In the genomic region with DNA sequence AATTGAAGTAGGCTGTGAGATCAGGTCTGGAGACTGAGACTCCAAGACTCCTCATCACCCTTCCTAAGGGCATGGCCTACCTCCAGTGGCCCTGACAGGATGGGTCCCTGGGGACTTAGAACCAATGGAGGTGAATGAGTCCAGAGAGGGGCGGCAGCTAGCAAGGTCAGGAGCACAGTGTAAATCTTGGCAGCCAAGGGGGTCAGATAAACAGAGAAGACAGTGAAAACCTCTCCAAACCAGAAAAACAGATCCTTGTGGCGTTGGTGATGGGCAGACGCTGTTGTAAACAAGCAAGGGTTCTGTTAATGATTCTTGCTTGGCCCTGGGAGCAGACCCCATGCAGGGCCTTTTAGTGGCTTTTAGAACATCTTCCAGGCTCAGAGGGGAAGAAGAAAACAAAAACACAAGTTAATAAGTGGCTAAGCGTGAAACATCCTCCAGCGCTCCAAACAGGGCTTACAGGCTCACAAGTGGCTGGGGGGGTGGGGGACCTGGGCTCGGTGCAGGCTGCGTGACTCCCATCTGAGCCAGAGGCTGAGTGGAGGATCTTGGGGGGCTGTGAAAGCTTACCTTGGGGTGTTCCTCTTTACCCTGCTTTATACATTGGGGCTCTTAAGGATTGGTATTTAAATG, we compare ENCODE assay signal across 22 mouse cellular contexts.
DNase-seq lines count a peak whose midpoint lies in the region; ATAC-seq lines count a peak whose summit lies in the region.
"Had no signal": no experiment of that assay in that cellular context is flagged by ENCODE, and none has a peak within 500 bp of the region (broad histone marks: within the 10 kb centered on the region; RNA-seq: fewer than 3 reads in every experiment).

No protein-coding gene starts in this region.

- intact Hi-C loops in heart, postnatal 10 days (cut with DNase I) = no loop called here

- 80% methylated on average over 7 of the region's 7 CpGs for WGBS in forebrain, embryonic 13.5 days

- no peak overlapping the region for H3K9ac ChIP-seq in forebrain, embryonic 13.5 days
- H3K9ac ChIP-seq: hindbrain, embryonic 15.5 days; limb, embryonic 15.5 days; liver, embryonic 14.5 days; lung, embryonic 15.5 days had no signal

- no peak for ATAC-seq in forebrain, embryonic 13.5 days
- ATAC-seq in CD4-positive, CD25-positive, alpha-beta regulatory T cell, adult 4 months = no peak
- ATAC-seq: activated CD4-positive, CD25-positive, alpha-beta regulatory T cell, adult 4 months had no signal

- H3K4me1 ChIP-seq in forebrain, embryonic 13.5 days = no peaks in the 10 kb centered on the region
- H3K4me1 ChIP-seq: hindbrain, embryonic 15.5 days; limb, embryonic 15.5 days; lung, embryonic 15.5 days had no signal

- no peak overlapping the region for H3K27ac ChIP-seq in forebrain, embryonic 13.5 days
- H3K27ac ChIP-seq: heart, embryonic 10.5 days; hindbrain, embryonic 15.5 days; limb, embryonic 15.5 days; liver, embryonic 14.5 days; lung, embryonic 15.5 days; stomach, postnatal 0 days had no signal

- H3K4me3 ChIP-seq in forebrain, embryonic 13.5 days = no peak overlapping the region
- H3K4me3 ChIP-seq: heart, embryonic 10.5 days; hindbrain, embryonic 15.5 days; limb, embryonic 15.5 days; lung, embryonic 15.5 days had no signal

- peaks cover 80% of the 10 kb centered on the region for H3K36me3 ChIP-seq in forebrain, embryonic 13.5 days (ENCODE audit: poor library complexity, severe bottlenecking)
- H3K36me3 ChIP-seq: G1E had no signal

- no peaks in the 10 kb centered on the region for H3K9me3 ChIP-seq in forebrain, embryonic 13.5 days (replicated peaks)
- H3K9me3 ChIP-seq: G1E; heart, embryonic 10.5 days; hindbrain, embryonic 15.5 days; limb, embryonic 15.5 days; lung, embryonic 15.5 days had no signal

- no peak overlapping the region for H3K4me2 ChIP-seq in forebrain, embryonic 13.5 days
- H3K4me2 ChIP-seq: hindbrain, embryonic 15.5 days; limb, embryonic 15.5 days; lung, embryonic 15.5 days had no signal

- H3K27me3 ChIP-seq in forebrain, embryonic 13.5 days = no peaks in the 10 kb centered on the region
- H3K27me3 ChIP-seq: CH12.LX; hindbrain, embryonic 15.5 days; limb, embryonic 15.5 days; lung, embryonic 15.5 days had no signal

- DNase-seq in heart, adult 11 months = peak; percentile 83
- DNase-seq in heart, postnatal 10 days = no peak
- DNase-seq in kidney, adult 8-10 months = peak; percentile 85 to 91
- DNase-seq in kidney, postnatal 10 days = peak; percentile 47
- no peak for DNase-seq in layer of hippocampus, postnatal 14 days (ENCODE audit: low spot score in 2 of 2)
- DNase-seq: adrenal gland, adult 8-10 months; cerebellum, adult 8-10 months; lung, postnatal 36 days; midbrain, embryonic 14.5 days; thymus, adult 2 months; thymus, postnatal 4 days had no signal

Comparison
In these comparisons a context has a peak if more than half of its experiments do, and no peak if none do; other contexts are left out.
1. DNase-seq: peak in heart, adult 11 months (single experiment), kidney, adult 8-10 months (2 of 2) and kidney, postnatal 10 days (single experiment); none in heart, postnatal 10 days (0 of 2) and layer of hippocampus, postnatal 14 days (0 of 2).